Mouse (Mus musculus): ENCODE measurements around the gene Acer1. TPM values are rescaled to one million over a fixed set of nuclear protein-coding genes. Genes with fewer than 3 reads are reported as not detected.
"Not testable (repeated sequence)": the region's sequence is repeated elsewhere in the genome, so short reads cannot be mapped to it uniquely, and the experiment has no call there.

The Acer1 gene
- polyA plus RNA-seq, 1 experiment from 2014 or later = not detected

DNA sequence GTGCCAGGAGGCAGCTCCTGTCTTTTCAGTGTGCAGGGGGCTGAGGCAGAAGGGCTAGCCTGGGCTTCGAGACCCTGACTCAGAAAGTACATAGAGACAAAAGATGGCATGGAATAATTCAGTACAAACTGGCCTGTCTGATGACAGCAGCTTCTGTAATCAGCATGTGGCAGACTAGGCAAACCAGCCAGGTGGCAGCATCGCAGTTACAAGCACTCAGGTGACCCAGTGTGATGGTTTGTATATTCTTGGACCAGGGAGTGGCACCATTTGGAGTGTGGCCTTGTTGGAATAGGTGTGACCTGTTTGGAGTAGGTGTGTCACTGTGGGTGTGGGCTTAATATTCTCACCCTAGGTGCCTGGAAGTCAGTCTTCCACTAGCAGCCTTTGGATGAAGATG is 72.2 kb downstream of the Acer1 start:
- H3K4me1 ChIP-seq (replicated peaks); H3K9ac ChIP-seq (replicated peaks); H3K4me2 ChIP-seq; H3K27me3 ChIP-seq; ATAC-seq (ENCODE audit: insufficient number of reproducible peaks, insufficient read depth, low FRiP score, low TSS enrichment, low read depth); H3K27ac ChIP-seq; H3K9me3 ChIP-seq; H3K4me3 ChIP-seq (replicated peaks): not testable (repeated sequence)
- WGBS = 94% methylated on average over 2 of the region's 2 CpGs
- H3K36me3 ChIP-seq = peaks cover 100% of the 10 kb centered on the region

DNA sequence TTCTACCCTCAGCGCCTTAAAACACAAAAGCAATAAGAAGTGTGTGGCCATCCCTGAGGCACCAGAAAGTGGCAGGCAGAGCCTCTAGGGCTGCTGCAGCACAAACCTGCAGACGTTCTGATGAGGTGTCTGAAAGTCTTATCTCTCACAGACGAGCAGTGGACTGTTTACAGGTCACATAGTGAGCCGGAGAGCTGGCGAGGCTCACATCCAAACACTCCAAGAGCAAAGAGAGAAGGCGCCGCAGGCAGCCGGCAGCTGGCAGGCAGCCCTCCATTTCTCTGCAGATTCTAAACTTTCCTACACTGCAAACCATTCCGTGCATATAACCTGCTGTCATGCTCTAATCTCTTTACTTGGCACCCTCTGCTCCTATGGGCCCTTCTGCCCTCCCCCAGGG is 74.0 kb downstream of the Acer1 start:
- Histone ChIP-seq H3K4me3 (replicated peaks) (no peak overlapping the region), H3K36me3 (peaks cover 99% of the 10 kb centered on the region), H3K4me1 (replicated peaks) (no peaks in the 10 kb centered on the region), H3K27ac (no peak overlapping the region), H3K27me3 (no peaks in the 10 kb centered on the region), H3K4me2 (no peak overlapping the region), H3K9me3 (no peaks in the 10 kb centered on the region), H3K9ac (replicated peaks) (no peak overlapping the region)
- WGBS = 83% methylated on average over 9 of the region's 9 CpGs
- ATAC-seq (ENCODE audit: insufficient number of reproducible peaks, insufficient read depth, low FRiP score, low TSS enrichment, low read depth) = no peak

DNA sequence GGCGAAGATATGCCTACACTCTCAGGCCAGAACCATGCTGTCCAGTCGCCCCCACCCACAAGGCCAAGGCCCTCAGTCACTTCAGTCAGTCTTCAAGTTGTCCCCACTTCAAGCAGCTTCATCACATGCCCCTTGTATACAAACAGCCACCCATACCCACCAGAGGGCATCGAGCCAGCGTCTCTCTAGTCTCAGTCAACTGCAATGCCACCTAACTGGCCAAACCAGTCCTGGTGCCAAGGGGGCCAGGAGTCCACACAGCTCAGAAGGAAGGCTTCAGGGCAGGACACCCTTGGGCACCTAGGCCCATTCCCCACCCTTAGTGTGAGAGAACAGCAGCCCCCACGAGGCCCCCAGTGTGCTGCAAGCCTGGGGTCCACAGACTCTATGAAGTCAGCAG is 74.8 kb downstream of the Acer1 start:
- ATAC-seq (ENCODE audit: insufficient number of reproducible peaks, insufficient read depth, low FRiP score, low TSS enrichment, low read depth) = no peak
- H3K36me3 ChIP-seq = peaks cover 99% of the 10 kb centered on the region
- no peak overlapping the region for H3K9ac ChIP-seq (replicated peaks)
- 91% methylated on average over 5 of the region's 5 CpGs for WGBS
- no peak overlapping the region for H3K4me2 ChIP-seq
- H3K27me3 ChIP-seq = no peaks in the 10 kb centered on the region
- H3K9me3 ChIP-seq = no peaks in the 10 kb centered on the region
- H3K4me3 ChIP-seq (replicated peaks) = no peak overlapping the region
- no peaks in the 10 kb centered on the region for H3K4me1 ChIP-seq (replicated peaks)
- no peak overlapping the region for H3K27ac ChIP-seq

DNA sequence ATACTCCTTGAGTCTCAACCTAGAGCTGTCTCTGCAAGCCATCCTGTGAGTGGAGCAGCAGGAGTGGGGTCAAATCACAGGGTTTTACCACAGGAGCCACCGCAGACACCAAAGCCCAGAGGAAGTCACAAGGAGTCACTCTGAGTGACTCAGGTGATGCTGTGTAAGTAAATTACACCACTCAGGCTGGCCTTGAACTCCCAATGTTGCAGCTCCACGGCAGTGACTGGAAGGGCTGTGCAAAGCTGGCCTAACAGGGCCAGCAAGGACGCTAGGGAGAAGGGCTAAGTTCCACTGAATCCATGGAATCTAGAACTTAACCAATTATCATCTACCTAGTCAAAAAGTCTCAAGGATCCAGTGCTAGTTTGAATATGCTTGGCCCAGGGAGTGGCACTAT is 75.8 kb downstream of the Acer1 start:
- Histone ChIP-seq H3K36me3 (peaks cover 99% of the 10 kb centered on the region), H3K9ac (replicated peaks) (no peak overlapping the region)
- WGBS = 90% methylated on average over 3 of the region's 3 CpGs

More for the DNA sequence above, 75.8 kb downstream of the Acer1 start:
- Histone ChIP-seq H3K27ac (no peak overlapping the region), H3K4me3 (replicated peaks) (no peak overlapping the region), H3K9me3 (no peaks in the 10 kb centered on the region), H3K27me3 (no peaks in the 10 kb centered on the region), H3K4me2 (no peak overlapping the region), H3K4me1 (replicated peaks) (no peaks in the 10 kb centered on the region)
- no peak for ATAC-seq (ENCODE audit: insufficient number of reproducible peaks, insufficient read depth, low FRiP score, low TSS enrichment, low read depth)

Other genes starting within 250 kb of the Acer1 start
- gene Nrtn, start 224.6 kb downstream of the Acer1 start, polyA plus RNA-seq (2016; fragmentation: Nextera tagmentation; extraction: Ambion mirVana) = 18.9 and 19.6 TPM in 2 replicates
- 42.0 and 46.7 TPM in 2 replicates for gene Dus3l, start 217.4 kb downstream of the Acer1 start, polyA plus RNA-seq (2016; fragmentation: Nextera tagmentation; extraction: Ambion mirVana)
- 0.69 and 1.3 TPM in 2 replicates for gene Prr22, start 211.9 kb downstream of the Acer1 start, polyA plus RNA-seq (2016; fragmentation: Nextera tagmentation; extraction: Ambion mirVana)
- gene Rfx2, start 151.1 kb downstream of the Acer1 start, polyA plus RNA-seq (2016; fragmentation: Nextera tagmentation; extraction: Ambion mirVana) = 3.6 and 4.1 TPM in 2 replicates
- gene Acsbg2, start 107.7 kb downstream of the Acer1 start, polyA plus RNA-seq (2016; fragmentation: Nextera tagmentation; extraction: Ambion mirVana) = not detected in 2 replicates
- gene 1700061G19Rik, start 106.6 kb downstream of the Acer1 start, polyA plus RNA-seq (2016; fragmentation: Nextera tagmentation; extraction: Ambion mirVana) = 0.26 and 0.52 TPM in 2 replicates
- gene Mllt1, start 46.7 kb downstream of the Acer1 start, polyA plus RNA-seq (2016; fragmentation: Nextera tagmentation; extraction: Ambion mirVana) = 93.0 and 97.1 TPM in 2 replicates
- gene Clpp, start 8.2 kb upstream of the Acer1 start, polyA plus RNA-seq (2016; fragmentation: Nextera tagmentation; extraction: Ambion mirVana) = 147 and 151 TPM in 2 replicates
- gene Alkbh7, start 15.2 kb upstream of the Acer1 start, polyA plus RNA-seq (2016; fragmentation: Nextera tagmentation; extraction: Ambion mirVana) = 37.6 and 39.8 TPM in 2 replicates
- not detected in 2 replicates for gene Pspn, start 17.9 kb upstream of the Acer1 start, polyA plus RNA-seq (2016; fragmentation: Nextera tagmentation; extraction: Ambion mirVana)
- 61.5 and 68.2 TPM in 2 replicates for gene Gtf2f1, start 29.2 kb upstream of the Acer1 start, polyA plus RNA-seq (2016; fragmentation: Nextera tagmentation; extraction: Ambion mirVana)
- gene Gm17949, start 29.3 kb upstream of the Acer1 start, polyA plus RNA-seq (2016; fragmentation: Nextera tagmentation; extraction: Ambion mirVana) = 0.24 TPM in 1 of 2 replicates, not detected in the other
- gene Khsrp, start 49.4 kb upstream of the Acer1 start, polyA plus RNA-seq (2016; fragmentation: Nextera tagmentation; extraction: Ambion mirVana) = 60.2 and 64.7 TPM in 2 replicates
- 0.17 and 0.23 TPM in 2 replicates for gene Slc25a41, start 59.5 kb upstream of the Acer1 start, polyA plus RNA-seq (2016; fragmentation: Nextera tagmentation; extraction: Ambion mirVana)
- 1.2 and 2.4 TPM in 2 replicates for gene Crb3, start 77.0 kb upstream of the Acer1 start, polyA plus RNA-seq (2016; fragmentation: Nextera tagmentation; extraction: Ambion mirVana)
- gene Slc25a23, start 77.7 kb upstream of the Acer1 start, polyA plus RNA-seq (2016; fragmentation: Nextera tagmentation; extraction: Ambion mirVana) = 4.5 and 4.9 TPM in 2 replicates
- gene Dennd1c, start 96.4 kb upstream of the Acer1 start, polyA plus RNA-seq (2016; fragmentation: Nextera tagmentation; extraction: Ambion mirVana) = 0.99 and 1.2 TPM in 2 replicates
- gene Tubb4a, start 105.7 kb upstream of the Acer1 start, polyA plus RNA-seq (2016; fragmentation: Nextera tagmentation; extraction: Ambion mirVana) = 12.7 and 14.7 TPM in 2 replicates
- gene Tnfsf9, start 123.2 kb upstream of the Acer1 start, polyA plus RNA-seq (2016; fragmentation: Nextera tagmentation; extraction: Ambion mirVana) = 10.2 and 11.3 TPM in 2 replicates
- gene Cd70, start 167.7 kb upstream of the Acer1 start, polyA plus RNA-seq (2016; fragmentation: Nextera tagmentation; extraction: Ambion mirVana) = not detected in 2 replicates
- gene Tnfsf14, start 212.1 kb upstream of the Acer1 start, polyA plus RNA-seq (2016; fragmentation: Nextera tagmentation; extraction: Ambion mirVana) = 0.18 and 0.33 TPM in 2 replicates
- gene C3, start 246.0 kb upstream of the Acer1 start, polyA plus RNA-seq (2016; fragmentation: Nextera tagmentation; extraction: Ambion mirVana) = 0.08 and 1.00 TPM in 2 replicates

Measured in limb, embryonic 12.5 days (tissue).